In the genomic region with DNA sequence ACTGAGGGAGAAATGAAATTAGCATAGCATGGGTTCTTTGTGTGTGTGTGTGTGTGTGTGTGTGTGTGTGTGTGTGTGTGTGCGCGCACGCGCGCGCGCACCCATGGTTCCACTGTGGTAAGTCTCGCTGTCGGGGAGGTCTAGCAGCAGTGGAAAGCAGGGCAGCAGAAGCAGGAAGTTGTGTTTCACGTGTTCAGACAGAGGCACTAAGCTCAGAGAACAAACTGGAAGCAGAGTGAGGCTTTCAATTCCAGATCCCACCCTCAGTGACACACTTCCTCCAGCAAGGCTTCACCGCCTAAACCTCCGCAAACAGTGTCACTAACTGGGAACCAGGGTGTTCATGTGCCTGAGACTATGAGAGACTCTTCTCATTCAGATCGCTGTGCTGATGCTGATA, we compare ENCODE assay signal across 11 mouse cellular contexts. TPM values are rescaled to one million over a fixed set of nuclear protein-coding genes. Genes with fewer than 3 reads are reported as not detected.
A peak's percentile ranks its signal among the peaks of the same experiment; 100 is the strongest.
DNase-seq lines count a peak whose midpoint lies in the region; ATAC-seq lines count a peak whose summit lies in the region.
"Had no signal": no experiment of that assay in that cellular context is flagged by ENCODE, and none has a peak within 500 bp of the region (broad histone marks: within the 10 kb centered on the region; RNA-seq: fewer than 3 reads in every experiment).

No protein-coding gene starts in this region.

- WGBS in forebrain, embryonic 12.5 days = 93% methylated on average over 13 of the region's 13 CpGs
- 95% methylated on average over 13 of the region's 13 CpGs for WGBS in midbrain, embryonic 15.5 days

- H3K36me3 ChIP-seq in forebrain, embryonic 12.5 days (replicated peaks) = peaks cover 24% of the 10 kb centered on the region
- H3K36me3 ChIP-seq in midbrain, embryonic 15.5 days (replicated peaks) = no peaks in the 10 kb centered on the region; the same call in 1 of the 2 replicates

- ATAC-seq in granulocyte monocyte progenitor cell, adult 5-6 weeks (replicated peaks; ENCODE audit: poor library complexity, severe bottlenecking) = peak; percentile 76
- ATAC-seq in megakaryocyte, adult 5-6 weeks (ENCODE audit: poor library complexity, severe bottlenecking) = peak; percentile 77
- ATAC-seq in forebrain, embryonic 12.5 days (ENCODE audit: low FRiP score) = no peak
- ATAC-seq in midbrain, embryonic 15.5 days (replicated peaks) = no peak

- H3K27ac ChIP-seq in forebrain, embryonic 12.5 days = no peak overlapping the region
- no peak overlapping the region for H3K27ac ChIP-seq in midbrain, embryonic 15.5 days
- H3K27ac ChIP-seq: embryonic facial prominence, embryonic 15.5 days; lung, embryonic 15.5 days had no signal

- H3K4me2 ChIP-seq in forebrain, embryonic 12.5 days = no peak overlapping the region
- no peak overlapping the region for H3K4me2 ChIP-seq in midbrain, embryonic 15.5 days
- H3K4me2 ChIP-seq: embryonic facial prominence, embryonic 15.5 days; lung, embryonic 15.5 days had no signal

- no peak overlapping the region for H3K9ac ChIP-seq in forebrain, embryonic 12.5 days
- H3K9ac ChIP-seq in midbrain, embryonic 15.5 days = no peak overlapping the region
- H3K9ac ChIP-seq: embryonic facial prominence, embryonic 15.5 days; lung, embryonic 15.5 days had no signal

- peak; percentile 37 to 58 for DNase-seq in lung, adult 18-20 months
- DNase-seq in lung, postnatal 10 days = no peak
- peak; percentile 73 for DNase-seq in thymus, postnatal 25 days
- DNase-seq: gastrocnemius, postnatal 36 days; kidney, postnatal 25 days had no signal

- no peaks in the 10 kb centered on the region for H3K4me1 ChIP-seq in forebrain, embryonic 12.5 days
- no peaks in the 10 kb centered on the region for H3K4me1 ChIP-seq in midbrain, embryonic 15.5 days
- H3K4me1 ChIP-seq: embryonic facial prominence, embryonic 15.5 days; lung, embryonic 15.5 days had no signal

- no peak overlapping the region for H3K4me3 ChIP-seq in forebrain, embryonic 12.5 days (replicated peaks)
- no peak overlapping the region for H3K4me3 ChIP-seq in midbrain, embryonic 15.5 days
- H3K4me3 ChIP-seq: embryonic facial prominence, embryonic 15.5 days; lung, embryonic 15.5 days had no signal

- no peaks in the 10 kb centered on the region for H3K27me3 ChIP-seq in forebrain, embryonic 12.5 days
- H3K27me3 ChIP-seq in midbrain, embryonic 15.5 days (replicated peaks) = no peaks in the 10 kb centered on the region
- H3K27me3 ChIP-seq: embryonic facial prominence, embryonic 15.5 days; lung, embryonic 15.5 days had no signal

- no peaks in the 10 kb centered on the region for H3K9me3 ChIP-seq in forebrain, embryonic 12.5 days
- H3K9me3 ChIP-seq in midbrain, embryonic 15.5 days = no peaks in the 10 kb centered on the region
- H3K9me3 ChIP-seq: embryonic facial prominence, embryonic 15.5 days; lung, embryonic 15.5 days had no signal

RNA-seq across cellular contexts. Expression of a gene that starts 25.0 kb away (rescaled TPM):
- total RNA-seq in granulocyte monocyte progenitor cell, adult 5-6 weeks (2014; fragmentation: Nextera tagmentation) = not detected in 2 replicates
- not detected in 2 replicates for total RNA-seq in granulocyte monocyte progenitor cell, adult 5-6 weeks (2017)
- not detected in 2 replicates for total RNA-seq in megakaryocyte, adult 5-6 weeks (2015)
- 0.18 TPM in 1 of 2 replicates, not detected in the other for total RNA-seq in megakaryocyte, adult 5-6 weeks (2017)
- not detected in 2 replicates for polyA plus RNA-seq in forebrain, embryonic 12.5 days (2016; fragmentation: Nextera tagmentation; extraction: Ambion mirVana)
- not detected in 2 replicates for polyA plus RNA-seq in midbrain, embryonic 15.5 days (2015; fragmentation: Nextera tagmentation; extraction: Ambion mirVana)
- total RNA-seq: gastrocnemius, postnatal 36 days had no signal
- polyA plus RNA-seq: embryonic facial prominence, embryonic 15.5 days; lung, embryonic 15.5 days had no signal

RNA-seq across cellular contexts. Expression of a gene that starts 44.5 kb away (rescaled TPM):
- 3.2 and 3.3 TPM in 2 replicates for total RNA-seq in granulocyte monocyte progenitor cell, adult 5-6 weeks (2014; fragmentation: Nextera tagmentation)
- 3.4 and 3.7 TPM in 2 replicates for total RNA-seq in granulocyte monocyte progenitor cell, adult 5-6 weeks (2017)
- total RNA-seq in megakaryocyte, adult 5-6 weeks (2015) = 39.0 and 39.1 TPM in 2 replicates
- total RNA-seq in megakaryocyte, adult 5-6 weeks (2017) = 33.8 and 36.4 TPM in 2 replicates
- polyA plus RNA-seq in forebrain, embryonic 12.5 days (2016; fragmentation: Nextera tagmentation; extraction: Ambion mirVana) = 1.4 and 1.8 TPM in 2 replicates
- polyA plus RNA-seq in midbrain, embryonic 15.5 days (2015; fragmentation: Nextera tagmentation; extraction: Ambion mirVana) = 1.0 and 1.1 TPM in 2 replicates

Comparison
In these comparisons a context has a peak if more than half of its experiments do, and no peak if none do; other contexts are left out.
1. ATAC-seq: peak in granulocyte monocyte progenitor cell, adult 5-6 weeks (single experiment) and megakaryocyte, adult 5-6 weeks (single experiment); none in forebrain, embryonic 12.5 days (single experiment) and midbrain, embryonic 15.5 days (single experiment).
2. RNA of a gene that starts 44.5 kb away (total RNA-seq): 33.8 to 39.1 TPM in megakaryocyte, adult 5-6 weeks; 3.2 to 3.7 TPM in granulocyte monocyte progenitor cell, adult 5-6 weeks; every median in the first group is over 4 times any median in the second.